Mouse (Mus musculus) frontal cortex, adult 2 months (tissue): ENCODE measurements around the gene Usp39. TPM values are rescaled to one million over a fixed set of nuclear protein-coding genes. Genes with fewer than 3 reads are reported as not detected.

Experiments
- DNase-seq, 2 experiments: peaks; one replicate each; pipeline ENCODE4 v3.0.0; 2022; ENCODE audit warnings: low spot score in 1 of 2; ENCODE audit errors: extremely low spot score in 1 of 2
- polyA plus RNA-seq: library from polyadenylated mRNA; depleted of rRNA; stranded (reverse); fragments of >200 nt; gene quantifications from 2 replicates; pipeline ENCODE4 v1.2.3, GENCODE M21; 2012

Gene Usp39
- polyA plus RNA-seq, 1 experiment, result 31.8 TPM

GRCm38 (mm10) chr6:72355066-72355911 is 10.3 kb upstream of the Usp39 start, which contains the start of gene Tmem150a:
Tmem150a (plus strand) TSS chr6:72355447.
- peak in 1 of 2 experiments; percentile 76 for DNase-seq

- DNase-seq, result no peak
Measured at GRCm38 (mm10) chr6:72354025-72354424, 9.0 kb upstream of the Usp39 start.

GRCm38 (mm10) chr6:72352636-72353405 is 7.8 kb upstream of the Usp39 start:
- no peak for DNase-seq

GRCm38 (mm10) chr6:72350214-72350613 is 5.2 kb upstream of the Usp39 start:
- no peak for DNase-seq

GRCm38 (mm10) chr6:72348411-72348810 is 3.4 kb upstream of the Usp39 start:
- DNase-seq, result no peak

GRCm38 (mm10) chr6:72347166-72347941 is 2.4 kb upstream of the Usp39 start, which contains the start of gene 0610030E20Rik:
0610030E20Rik (plus strand) TSS chr6:72347317.
- peak in 1 of 2 experiments; percentile 81 for DNase-seq

- no peak for DNase-seq
Measured at GRCm38 (mm10) chr6:72346261-72346660, 1.3 kb upstream of the Usp39 start.

GRCm38 (mm10) chr6:72345633-72346032 is 649 bp upstream of the Usp39 start:
- no peak for DNase-seq

GRCm38 (mm10) chr6:72344396-72345073 is 449 bp downstream of the Usp39 start:
- DNase-seq, result no peak

GRCm38 (mm10) chr6:72340481-72340880 is 4.5 kb downstream of the Usp39 start:
- no peak for DNase-seq

- DNase-seq, result no peak
Measured at GRCm38 (mm10) chr6:72333111-72333510, 11.9 kb downstream of the Usp39 start.

- DNase-seq, result no peak
Measured at GRCm38 (mm10) chr6:72330133-72330532, 14.9 kb downstream of the Usp39 start.

GRCm38 (mm10) chr6:72329019-72329418 is 16.0 kb downstream of the Usp39 start:
- no peak for DNase-seq

GRCm38 (mm10) chr6:72326274-72326673 is 18.7 kb downstream of the Usp39 start:
- peak in 1 of 2 experiments; percentile 63 for DNase-seq

- DNase-seq, result no peak
Measured at GRCm38 (mm10) chr6:72323786-72324508, 21.0 kb downstream of the Usp39 start.

GRCm38 (mm10) chr6:72322936-72323335 is 22.0 kb downstream of the Usp39 start:
- DNase-seq, result no peak

GRCm38 (mm10) chr6:72319019-72319418 is 26.0 kb downstream of the Usp39 start:
- DNase-seq, result peak; percentile 30 to 74

- DNase-seq, result peak in 1 of 2 experiments; percentile 19
Measured at GRCm38 (mm10) chr6:72318440-72318839, 26.5 kb downstream of the Usp39 start.

- no peak for DNase-seq
Measured at GRCm38 (mm10) chr6:72316044-72316443, 28.9 kb downstream of the Usp39 start.
